Mouse (Mus musculus) myocyte (in vitro differentiated cells): ENCODE results near the gene Armc2.

ENCODE experiments used
- E2F4 ChIP-seq: IDR thresholded peaks from one replicate; pipeline ENCODE4 v1.6.1; 2011; ENCODE audit warnings: mild to moderate bottlenecking, control low read depth, moderate library complexity; ENCODE audit not compliant: insufficient read depth
- MYOD1 ChIP-seq, 3 experiments: IDR thresholded peaks; one replicate each; pipeline ENCODE4 v1.6.1; 2011; ENCODE audit warnings: control low read depth in 2 of 3, low read depth in 2 of 3, mild to moderate bottlenecking in 2 of 3, moderate library complexity in 1 of 3; ENCODE audit not compliant: insufficient read length in 2 of 3, control insufficient read depth in 1 of 3
- POLR2A ChIP-seq: IDR thresholded peaks from one replicate; pipeline ENCODE4 v1.6.1; 2011; ENCODE audit warnings: low read depth, mild to moderate bottlenecking, control low read depth, moderate library complexity; ENCODE audit not compliant: insufficient read length
- POLR2AphosphoS2 ChIP-seq: IDR thresholded peaks from one replicate; pipeline ENCODE4 v1.6.1; 2011; ENCODE audit warnings: low read depth, control low read depth; ENCODE audit not compliant: insufficient read length
- TCF12 ChIP-seq: IDR thresholded peaks from one replicate; pipeline ENCODE4 v1.6.1; 2011; ENCODE audit warnings: mild to moderate bottlenecking, control low read depth; ENCODE audit not compliant: poor library complexity, insufficient read depth, severe bottlenecking
- USF1 ChIP-seq: IDR thresholded peaks from one replicate; pipeline ENCODE4 v1.6.1; 2011; ENCODE audit warnings: low read depth, mild to moderate bottlenecking, control low read depth, moderate library complexity

DNA sequence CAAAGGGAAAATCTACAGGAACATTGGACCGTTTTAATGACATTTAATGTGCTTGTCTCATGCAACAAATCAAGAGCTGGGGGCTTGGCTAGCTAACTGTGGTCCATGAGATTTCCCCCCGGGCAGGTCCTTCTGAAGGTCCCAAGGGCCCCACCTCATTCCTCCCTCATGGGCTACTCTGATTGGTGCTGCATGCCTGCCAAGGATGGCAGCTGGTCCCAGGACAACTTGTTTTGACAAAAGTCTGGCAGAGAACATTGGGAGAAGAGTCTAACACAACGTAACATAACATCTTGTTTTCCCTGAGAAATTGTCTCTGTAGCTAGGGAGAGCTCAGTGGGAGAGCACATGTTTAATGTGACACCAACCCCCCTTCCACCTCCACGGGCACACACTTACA, 82.1 kb downstream of the Armc2 start:
- no peak for TF ChIP-seq POLR2A
- no peak for TF ChIP-seq MYOD1 (IDR thresholded peaks at IDR 0.05; ENCODE audit: control insufficient read depth in 1 of 3, insufficient read length in 2 of 3, low read depth in 2 of 3)
- TF ChIP-seq TCF12, result no peak
- TF ChIP-seq USF1, result no peak
- no peak for TF ChIP-seq POLR2AphosphoS2
- no peak for TF ChIP-seq E2F4
